Mouse (Mus musculus) liver, postnatal 0 days (tissue): ENCODE results near the gene Scaf4. TPM values are rescaled to one million over a fixed set of nuclear protein-coding genes. Genes with fewer than 3 reads are reported as not detected.
A peak's percentile ranks its signal among the peaks of the same experiment; 100 is the strongest.

Source experiments
- ATAC-seq: fragments of 200-750 bp; cut with Nextera tagmentation; 2 replicates; pipeline ENCODE4 v1.8.0; 2017; ENCODE audit warnings: mild to moderate bottlenecking, moderate library complexity
- DNase-seq: peaks from one replicate; pipeline ENCODE4 v3.0.0-alpha.2; 2016
- H3K27ac ChIP-seq: fragments of 300-500 bp; sonication (generic); 2 replicates; pipeline ENCODE4 v1.5.1; 2014; ENCODE audit warnings: antibody characterized with exemption, moderate library complexity, mild to moderate bottlenecking, low read depth
- H3K27me3 ChIP-seq: fragments of 300-500 bp; sonication (generic); 2 replicates; pipeline ENCODE4 v1.6.1; 2014; ENCODE audit warnings: low read length, control low read depth, mixed read lengths; ENCODE audit not compliant: insufficient read depth
- H3K36me3 ChIP-seq: fragments of 300-500 bp; sonication (generic); replicated peaks from 2 replicates; pipeline ENCODE4 v1.6.1; 2014; ENCODE audit warnings: mild to moderate bottlenecking, control low read depth, low read length, moderate library complexity, mixed read lengths; ENCODE audit not compliant: insufficient read depth
- H3K4me1 ChIP-seq: fragments of 300-500 bp; sonication (generic); 2 replicates; pipeline ENCODE4 v1.6.1; 2014; ENCODE audit warnings: antibody characterized with exemption, mild to moderate bottlenecking, control low read depth; ENCODE audit not compliant: insufficient read depth
- H3K4me2 ChIP-seq: fragments of 300-500 bp; sonication (generic); 2 replicates; pipeline ENCODE4 v1.6.1; 2014; ENCODE audit warnings: low read depth, mild to moderate bottlenecking, low read length, moderate library complexity, mixed read lengths
- H3K4me3 ChIP-seq: fragments of 300-500 bp; sonication (generic); 2 replicates; pipeline ENCODE4 v1.5.1; 2014; ENCODE audit warnings: low read depth, low read length
- H3K9ac ChIP-seq: fragments of 300-500 bp; sonication (generic); replicated peaks from 2 replicates; pipeline ENCODE4 v1.6.1; 2014; ENCODE audit warnings: mild to moderate bottlenecking, moderate library complexity
- H3K9me3 ChIP-seq: fragments of 300-500 bp; sonication (generic); 2 replicates; pipeline ENCODE4 v1.6.1; 2016; ENCODE audit warnings: mild to moderate bottlenecking, control low read depth, low read length, mixed read lengths
- CTCF ChIP-seq: sonication (generic); IDR thresholded peaks from 2 replicates; pipeline ENCODE4 v1.5.1; 2016; ENCODE audit warnings: antibody characterized with exemption, low read depth
- EP300 ChIP-seq: IDR thresholded peaks from 2 replicates; pipeline ENCODE4 v1.6.1; 2016; ENCODE audit warnings: antibody characterized with exemption, low read depth, mild to moderate bottlenecking
- WGBS: fragments of 180-500 bp; shearing (Covaris S2); extraction: QIAGEN DNeasy Blood & Tissue Kit; methylation state at CpG from one replicate; pipeline ENCODE4 v1.1.7; 2014; ENCODE audit not compliant: insufficient replicate concordance; 5-methylcytosine and 5-hydroxymethylcytosine counted together
- polyA plus RNA-seq: library from polyadenylated mRNA; unstranded; fragments of >200 nt; fragmentation: Nextera tagmentation; extraction: Ambion mirVana; gene quantifications from 2 replicates; pipeline ENCODE4 v1.2.1, GENCODE M21; 2015

Gene Scaf4
- polyA plus RNA-seq, 1 experiment from 2014 or later: 6.2 TPM

GRCm38 (mm10) chr16:90297479-90298425 lies 13.4 kb upstream of the Scaf4 start:
- ATAC-seq (no peak), DNase-seq (no peak)
- 34% methylated on average over 21 of the region's 22 CpGs for WGBS
- no peaks in the 10 kb centered on the region for H3K4me1 ChIP-seq
- H3K4me3 ChIP-seq: no peak overlapping the region
- H3K36me3 ChIP-seq: no peaks in the 10 kb centered on the region
- TF ChIP-seq EP300: no peak
- TF ChIP-seq CTCF: no peak
- no peak overlapping the region for H3K9ac ChIP-seq
- no peaks in the 10 kb centered on the region for H3K9me3 ChIP-seq
- peak overlapping the region; percentile 40; the same call in 1 of the 2 replicates for H3K4me2 ChIP-seq
- H3K27me3 ChIP-seq: 0 out of 2 replicates have a peak, but pooled peaks cover 5% of the 10 kb centered on the region
- no peak overlapping the region for H3K27ac ChIP-seq

DNA sequence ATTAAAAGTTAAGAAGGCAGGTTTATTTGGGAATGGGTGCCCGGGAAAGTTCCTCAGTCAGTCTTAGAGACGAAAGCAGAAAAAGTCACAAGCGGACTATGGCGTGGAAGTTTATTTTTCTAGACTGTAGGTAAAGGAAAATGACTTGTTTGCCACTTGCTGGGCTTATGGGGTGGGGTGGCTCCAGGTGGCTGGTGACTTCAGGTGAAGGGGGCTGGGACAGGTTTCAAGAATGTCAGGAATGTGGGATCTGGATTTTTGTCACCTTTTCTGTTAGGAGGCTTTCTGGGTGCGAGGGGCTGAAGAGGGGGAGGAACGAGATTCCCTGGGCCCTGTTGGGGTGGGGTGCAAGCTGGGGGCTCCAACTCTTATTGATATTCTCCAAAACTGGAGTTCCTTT lies 7.4 kb upstream of the Scaf4 start:
- WGBS: 55% methylated on average over 6 of the region's 6 CpGs

DNA sequence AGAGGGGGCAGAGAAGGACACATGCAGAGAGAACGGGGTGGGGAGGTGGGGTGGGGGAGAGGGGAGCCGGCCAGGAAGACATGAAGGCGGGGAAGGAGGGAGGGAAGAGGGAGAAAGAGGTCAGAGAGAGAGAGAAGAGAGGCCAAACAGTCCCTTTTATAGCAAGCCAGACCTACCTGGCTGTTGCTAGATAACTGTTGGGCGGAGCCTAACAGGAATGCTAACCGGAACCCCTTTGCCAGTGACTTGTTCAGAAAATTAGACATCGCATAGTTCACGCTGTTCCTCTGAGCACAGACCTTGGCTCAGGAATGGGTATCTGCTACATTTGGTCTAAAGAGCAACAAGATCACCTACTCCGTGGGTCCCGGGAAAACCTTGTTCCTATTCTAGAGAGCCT lies 6.7 kb upstream of the Scaf4 start:
- H3K4me2 ChIP-seq: peak overlapping the region; percentile 50
- no peak overlapping the region for H3K9ac ChIP-seq
- ATAC-seq (no peak), DNase-seq (no peak)
- WGBS: 62% methylated on average over 9 of the region's 9 CpGs
- H3K27ac ChIP-seq: no peak overlapping the region
- TF ChIP-seq EP300 (no peak), CTCF (no peak)
- H3K36me3 ChIP-seq: no peaks in the 10 kb centered on the region
- H3K4me1 ChIP-seq: no peaks in the 10 kb centered on the region
- H3K4me3 ChIP-seq: no peak overlapping the region
- H3K27me3 ChIP-seq: no peaks in the 10 kb centered on the region
- H3K9me3 ChIP-seq: no peaks in the 10 kb centered on the region

More for the DNA sequence above, 7.4 kb upstream of the Scaf4 start:
- no peak for ATAC-seq
- no peaks in the 10 kb centered on the region for H3K9me3 ChIP-seq
- no peak overlapping the region for H3K27ac ChIP-seq
- no peaks in the 10 kb centered on the region for H3K4me1 ChIP-seq
- H3K4me2 ChIP-seq: no peak overlapping the region
- TF ChIP-seq CTCF (no peak), EP300 (no peak)
- H3K9ac ChIP-seq: no peak overlapping the region
- no peaks in the 10 kb centered on the region for H3K36me3 ChIP-seq
- H3K27me3 ChIP-seq: no peaks in the 10 kb centered on the region
- no peak for DNase-seq
- no peak overlapping the region for H3K4me3 ChIP-seq

DNA sequence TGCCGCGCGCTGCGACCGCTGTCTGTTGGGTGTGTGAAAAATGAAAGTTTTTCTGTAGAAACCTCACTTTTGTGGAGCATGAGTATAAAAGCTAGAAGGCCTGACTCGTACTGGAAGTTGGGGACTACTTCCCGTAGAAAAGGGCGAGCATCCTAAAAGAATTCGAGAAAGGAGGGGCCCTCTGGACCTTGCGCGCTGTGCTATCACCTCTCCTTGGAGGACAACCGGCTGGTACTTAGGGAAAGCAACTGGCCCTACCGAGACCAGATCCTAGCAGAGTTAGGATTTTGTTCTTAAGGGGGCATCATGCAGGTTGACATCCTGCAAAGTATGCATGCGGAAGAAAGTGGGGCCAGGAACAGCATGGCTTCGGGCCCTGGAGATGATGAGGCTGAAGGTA lies 613 bp upstream of the Scaf4 start:
- peak overlapping the region; percentile 99 for H3K9ac ChIP-seq
- no peak for DNase-seq
- H3K4me3 ChIP-seq: peak overlapping the region; percentile 99
- no peak for TF ChIP-seq CTCF
- no peak for TF ChIP-seq EP300
- no peak for ATAC-seq
- peak overlapping the region; percentile 94 for H3K4me2 ChIP-seq
- no peaks in the 10 kb centered on the region for H3K27me3 ChIP-seq
- H3K27ac ChIP-seq: peak overlapping the region; percentile 99
- H3K9me3 ChIP-seq: no peaks in the 10 kb centered on the region
- WGBS: 9% methylated on average over 15 of the region's 15 CpGs
- H3K4me1 ChIP-seq: peaks cover 36% of the 10 kb centered on the region
- H3K36me3 ChIP-seq: no peaks in the 10 kb centered on the region

- no peaks in the 10 kb centered on the region for H3K36me3 ChIP-seq
- H3K9ac ChIP-seq: peak overlapping the region; percentile 99
- H3K4me2 ChIP-seq: peak overlapping the region; percentile 94
- peak overlapping the region; percentile 99 for H3K27ac ChIP-seq
- WGBS: 3% methylated on average over 45 of the region's 53 CpGs
- ATAC-seq: peak; percentile 40
- peaks cover 43% of the 10 kb centered on the region for H3K4me1 ChIP-seq
- no peaks in the 10 kb centered on the region for H3K27me3 ChIP-seq
- DNase-seq: peak; percentile 71
- TF ChIP-seq EP300 (no peak), CTCF (no peak)
- peak overlapping the region; percentile 99 for H3K4me3 ChIP-seq
- H3K9me3 ChIP-seq: no peaks in the 10 kb centered on the region
These were observed 918 bp downstream of the Scaf4 start for GRCm38 (mm10) chr16:90283266-90283904.

GRCm38 (mm10) chr16:90282620-90283265 lies 1.6 kb downstream of the Scaf4 start:
- Histone ChIP-seq H3K36me3 (no peaks in the 10 kb centered on the region), H3K4me3 (peak overlapping the region; percentile 99), H3K9me3 (no peaks in the 10 kb centered on the region), H3K27ac (peak overlapping the region; percentile 99), H3K4me2 (peak overlapping the region; percentile 94), H3K4me1 (peaks cover 43% of the 10 kb centered on the region), H3K9ac (peak overlapping the region; percentile 99), H3K27me3 (no peaks in the 10 kb centered on the region)
- TF ChIP-seq EP300: no peak
- DNase-seq (no peak), ATAC-seq (no peak)
- 23% methylated on average over 14 of the region's 14 CpGs for WGBS
